Mouse (Mus musculus) stomach, embryonic 16.5 days (tissue): ENCODE data around the gene Cggbp1. TPM values are rescaled to one million over a fixed set of nuclear protein-coding genes. Genes with fewer than 3 reads are reported as not detected.

Experiments used
- ATAC-seq: fragments of 200-750 bp; cut with Nextera tagmentation; 2 replicates; pipeline ENCODE4 v1.8.0; 2017; ENCODE audit warnings: moderate number of reproducible peaks, moderate TSS enrichment; ENCODE audit not compliant: insufficient read depth, low FRiP score
- H3K27ac ChIP-seq: fragments of 300-500 bp; sonication (generic); 2 replicates; pipeline ENCODE4 v1.5.1; 2014; ENCODE audit warnings: low read length
- H3K27me3 ChIP-seq: fragments of 300-500 bp; sonication (generic); 2 replicates; pipeline ENCODE4 v1.6.1; 2014; ENCODE audit warnings: low read length, control low read depth, mixed read lengths; ENCODE audit not compliant: control insufficient read depth, insufficient read depth
- H3K36me3 ChIP-seq: fragments of 300-500 bp; sonication (generic); 2 replicates; pipeline ENCODE4 v1.6.1; 2014; ENCODE audit warnings: low read length; ENCODE audit not compliant: control insufficient read depth, insufficient read depth
- H3K4me1 ChIP-seq: fragments of 300-500 bp; sonication (generic); 2 replicates; pipeline ENCODE4 v1.6.1; 2014; ENCODE audit warnings: low read length, control low read depth, mixed read lengths; ENCODE audit not compliant: control insufficient read depth, insufficient read depth
- H3K4me2 ChIP-seq: fragments of 300-500 bp; sonication (generic); 2 replicates; pipeline ENCODE4 v1.6.1; 2014; ENCODE audit warnings: low read depth, low read length, mixed read lengths
- H3K4me3 ChIP-seq: fragments of 300-500 bp; sonication (generic); replicated peaks from 2 replicates; pipeline ENCODE4 v1.5.1; 2014; ENCODE audit warnings: mild to moderate bottlenecking, low read length
- H3K9ac ChIP-seq: fragments of 300-500 bp; sonication (generic); 2 replicates; pipeline ENCODE4 v1.6.1; 2014; ENCODE audit warnings: low read length
- H3K9me3 ChIP-seq: fragments of 300-500 bp; sonication (generic); replicated peaks from 2 replicates; pipeline ENCODE4 v1.6.1; 2016; ENCODE audit warnings: low read length, control low read depth; ENCODE audit not compliant: control insufficient read depth
- WGBS: fragments of 180-500 bp; shearing (Covaris S2); extraction: QIAGEN DNeasy Blood & Tissue Kit; methylation state at CpG from one replicate; pipeline ENCODE4 v1.1.7; 2014; 5-methylcytosine and 5-hydroxymethylcytosine counted together
- polyA plus RNA-seq: library from polyadenylated mRNA; unstranded; fragments of >200 nt; fragmentation: Nextera tagmentation; extraction: Ambion mirVana; gene quantifications from 2 replicates; pipeline ENCODE4 v1.2.1, GENCODE M21; 2015

Gene Cggbp1
- polyA plus RNA-seq, 1 experiment from 2014 or later, result 74.5 TPM

- Histone ChIP-seq H3K36me3 (no peaks in the 10 kb centered on the region), H3K4me3 (no peak overlapping the region), H3K27me3 (no peaks in the 10 kb centered on the region), H3K27ac (no peak overlapping the region), H3K9me3 (no peaks in the 10 kb centered on the region), H3K9ac (no peak overlapping the region), H3K4me1 (no peaks in the 10 kb centered on the region), H3K4me2 (no peak overlapping the region)
- ATAC-seq, result no peak
- 89% methylated on average over 5 of the region's 5 CpGs for WGBS
Observed at GRCm38 (mm10) chr16:64841481-64842373, 10.1 kb upstream of the Cggbp1 start.

GRCm38 (mm10) chr16:64842374-64842729, 9.4 kb upstream of the Cggbp1 start:
- no peaks in the 10 kb centered on the region for H3K36me3 ChIP-seq
- 91% methylated on average over 3 of the region's 3 CpGs for WGBS

GRCm38 (mm10) chr16:64845947-64846346, 5.8 kb upstream of the Cggbp1 start:
- Histone ChIP-seq H3K27ac (no peak overlapping the region), H3K9ac (no peak overlapping the region), H3K4me3 (no peak overlapping the region), H3K9me3 (no peaks in the 10 kb centered on the region), H3K27me3 (no peaks in the 10 kb centered on the region), H3K4me1 (no peaks in the 10 kb centered on the region), H3K4me2 (no peak overlapping the region), H3K36me3 (no peaks in the 10 kb centered on the region)
- WGBS, result 87% methylated on average over 8 of the region's 8 CpGs
- no peak for ATAC-seq

More at GRCm38 (mm10) chr16:64842374-64842729, 9.4 kb upstream of the Cggbp1 start:
- Histone ChIP-seq H3K9ac (no peak overlapping the region), H3K27ac (no peak overlapping the region), H3K4me2 (no peak overlapping the region), H3K4me3 (no peak overlapping the region), H3K4me1 (no peaks in the 10 kb centered on the region), H3K9me3 (no peaks in the 10 kb centered on the region), H3K27me3 (no peaks in the 10 kb centered on the region)
- ATAC-seq, result no peak

- Histone ChIP-seq H3K9me3 (no peaks in the 10 kb centered on the region), H3K27me3 (no peaks in the 10 kb centered on the region), H3K9ac (peak overlapping the region; percentile 96), H3K4me3 (peak overlapping the region; percentile 99), H3K36me3 (peaks cover 10% of the 10 kb centered on the region), H3K4me1 (peaks cover 3% of the 10 kb centered on the region; the same call in 1 of the 2 replicates), H3K27ac (peak overlapping the region; percentile 93), H3K4me2 (peak overlapping the region; percentile 95)
- 2% methylated on average over 16 of the region's 16 CpGs for WGBS
- ATAC-seq, result no peak
Observed at GRCm38 (mm10) chr16:64850287-64851084, 1.3 kb upstream of the Cggbp1 start.

GRCm38 (mm10) chr16:64851085-64851562, 672 bp upstream of the Cggbp1 start:
- Histone ChIP-seq H3K4me1 (peaks cover 3% of the 10 kb centered on the region; the same call in 1 of the 2 replicates), H3K27ac (peak overlapping the region; percentile 93), H3K27me3 (no peaks in the 10 kb centered on the region), H3K9ac (peak overlapping the region; percentile 96), H3K4me3 (peak overlapping the region; percentile 99), H3K36me3 (peaks cover 16% of the 10 kb centered on the region), H3K9me3 (no peaks in the 10 kb centered on the region), H3K4me2 (peak overlapping the region; percentile 95)
- ATAC-seq, result no peak; the same call in none of the 2 replicates
- WGBS, result under 1% methylated on average over 45 of the region's 45 CpGs

GRCm38 (mm10) chr16:64852441-64852871, 660 bp downstream of the Cggbp1 start:
- Histone ChIP-seq H3K4me1 (peaks cover 3% of the 10 kb centered on the region; the same call in 1 of the 2 replicates), H3K9ac (peak overlapping the region; percentile 95), H3K27me3 (no peaks in the 10 kb centered on the region), H3K4me2 (peak overlapping the region; percentile 79), H3K36me3 (peaks cover 17% of the 10 kb centered on the region), H3K27ac (peak overlapping the region; percentile 98), H3K9me3 (no peaks in the 10 kb centered on the region), H3K4me3 (peak overlapping the region; percentile 91)
- WGBS, result under 1% methylated on average over 44 of the region's 53 CpGs
- ATAC-seq, result peak; percentile 19; the same call in 1 of the 2 replicates

- Histone ChIP-seq H3K4me3 (peak overlapping the region; percentile 91), H3K4me2 (peak overlapping the region; percentile 79), H3K27me3 (no peaks in the 10 kb centered on the region), H3K9ac (peak overlapping the region; percentile 95), H3K36me3 (peaks cover 18% of the 10 kb centered on the region), H3K9me3 (no peaks in the 10 kb centered on the region), H3K27ac (peak overlapping the region; percentile 98), H3K4me1 (peaks cover 3% of the 10 kb centered on the region; the same call in 1 of the 2 replicates)
- WGBS, result 3% methylated on average over 14 of the region's 14 CpGs
- ATAC-seq, result no peak
Observed at GRCm38 (mm10) chr16:64852891-64853290, 1.1 kb downstream of the Cggbp1 start.

- WGBS, result 88% methylated on average over 3 of the region's 3 CpGs
- Histone ChIP-seq H3K9ac (no peak overlapping the region), H3K27me3 (no peaks in the 10 kb centered on the region), H3K36me3 (peaks cover 21% of the 10 kb centered on the region), H3K4me2 (no peak overlapping the region), H3K9me3 (no peaks in the 10 kb centered on the region), H3K4me1 (peaks cover 3% of the 10 kb centered on the region; the same call in 1 of the 2 replicates), H3K27ac (no peak overlapping the region), H3K4me3 (no peak overlapping the region)
- no peak for ATAC-seq
Observed at GRCm38 (mm10) chr16:64856946-64857345, 5.2 kb downstream of the Cggbp1 start.
